In the genomic region with DNA sequence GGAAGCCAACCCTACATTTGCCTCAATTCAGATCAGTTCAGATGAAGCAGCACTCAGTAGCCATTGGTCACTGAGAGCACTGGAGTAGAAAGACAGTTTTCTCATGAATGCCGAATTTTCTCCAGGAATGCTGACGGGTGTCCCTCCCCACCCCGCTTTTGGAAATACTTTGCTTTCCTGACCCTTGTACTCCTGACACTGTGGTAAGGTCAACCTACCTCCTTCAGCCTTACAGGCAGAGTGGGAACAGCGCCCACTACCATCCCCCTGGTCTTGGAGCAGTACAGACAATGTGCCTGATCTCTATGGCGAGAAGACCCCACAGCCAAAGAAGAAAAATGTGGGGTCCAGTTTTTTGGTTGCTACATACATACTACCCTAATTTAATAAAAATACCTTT, we compare ENCODE assay signal across 13 mouse cellular contexts. TPM values are rescaled to one million over a fixed set of nuclear protein-coding genes. Genes with fewer than 3 reads are reported as not detected.
A peak's percentile ranks its signal among the peaks of the same experiment; 100 is the strongest.
DNase-seq lines count a peak whose midpoint lies in the region; ATAC-seq and TF ChIP-seq lines count a peak whose summit lies in the region.
"Had no signal": no experiment of that assay in that cellular context is flagged by ENCODE, and none has a peak within 500 bp of the region (broad histone marks: within the 10 kb centered on the region; RNA-seq: fewer than 3 reads in every experiment).

No protein-coding gene starts in this region.

- WGBS in kidney, adult 2 months = 63% methylated on average over 5 of the region's 5 CpGs
- WGBS in liver, adult 2 months = 87% methylated on average over 5 of the region's 5 CpGs
- whole genome bisulfite sequencing in liver, postnatal 0 days (ENCODE audit: insufficient replicate concordance) = 78% methylated on average over 5 of the region's 5 CpGs
- 95% methylated on average over 5 of the region's 5 CpGs for WGBS in stomach, postnatal 0 days

- H3K9me3 ChIP-seq in liver, postnatal 0 days (ENCODE audit: low read length) = no peaks in the 10 kb centered on the region
- H3K9me3 ChIP-seq in stomach, postnatal 0 days (ENCODE audit: control insufficient read depth, low read length) = no peaks in the 10 kb centered on the region
- H3K9me3 ChIP-seq: embryonic facial prominence, embryonic 10.5 days; embryonic facial prominence, embryonic 12.5 days; forebrain, embryonic 13.5 days; forebrain, embryonic 15.5 days had no signal

- no peak overlapping the region for H3K9ac ChIP-seq in liver, adult 2 months (ENCODE audit: low read depth, low read length)
- H3K9ac ChIP-seq in liver, postnatal 0 days (replicated peaks) = no peak overlapping the region
- H3K9ac ChIP-seq in stomach, postnatal 0 days (ENCODE audit: low read length) = no peak overlapping the region
- H3K9ac ChIP-seq: embryonic facial prominence, embryonic 12.5 days; forebrain, embryonic 13.5 days; forebrain, embryonic 15.5 days had no signal

- H3K4me3 ChIP-seq in kidney, adult 2 months (ENCODE audit: insufficient read depth, low read depth, low read length) = no peak overlapping the region
- no peak overlapping the region for H3K4me3 ChIP-seq in liver, adult 2 months (ENCODE audit: insufficient read depth, low read depth, low read length)
- no peak overlapping the region for H3K4me3 ChIP-seq in liver, postnatal 0 days (ENCODE audit: low read depth, low read length)
- H3K4me3 ChIP-seq in stomach, postnatal 0 days (ENCODE audit: low read depth, low read length) = no peak overlapping the region
- H3K4me3 ChIP-seq: embryonic facial prominence, embryonic 10.5 days; embryonic facial prominence, embryonic 12.5 days; forebrain, embryonic 13.5 days; forebrain, embryonic 15.5 days had no signal

- no peak for TF ChIP-seq POLR2A in kidney, adult 2 months (IDR thresholded peaks at IDR 0.05; ENCODE audit: low read depth, low read length)
- no peak for TF ChIP-seq POLR2A in liver, adult 2 months (IDR thresholded peaks at IDR 0.05; ENCODE audit: extremely low read depth, insufficient read depth, low read length)

- no peaks in the 10 kb centered on the region for H3K79me2 ChIP-seq in liver, adult 2 months (ENCODE audit: control insufficient read depth, insufficient read depth, low read length)

- TF ChIP-seq EP300 in liver, postnatal 0 days (IDR thresholded peaks at IDR 0.05; ENCODE audit: low read depth) = no peak
- TF ChIP-seq EP300 in stomach, postnatal 0 days (optimal IDR thresholded peaks at IDR 0.05) = no peak

- no peak overlapping the region for H3K27ac ChIP-seq in kidney, adult 2 months (ENCODE audit: insufficient read depth, low read depth, low read length)
- no peak overlapping the region for H3K27ac ChIP-seq in liver, adult 2 months (replicated peaks; ENCODE audit: insufficient read depth, low read depth, low read length)
- H3K27ac ChIP-seq in liver, postnatal 0 days (ENCODE audit: low read depth) = no peak overlapping the region
- no peak overlapping the region for H3K27ac ChIP-seq in stomach, postnatal 0 days (replicated peaks)
- H3K27ac ChIP-seq: embryonic facial prominence, embryonic 10.5 days; embryonic facial prominence, embryonic 12.5 days; forebrain, embryonic 13.5 days; forebrain, embryonic 15.5 days had no signal

- peak; percentile 61 for DNase-seq in kidney, adult 2 months
- DNase-seq in kidney, adult 11 months = no peak
- peak; percentile 17 for DNase-seq in liver, adult 2 months (ENCODE audit: extremely low read depth, low read depth, low spot score)
- no peak for DNase-seq in liver, postnatal 0 days
- DNase-seq in stomach, postnatal 0 days (ENCODE audit: low spot score) = peak; percentile 6
- DNase-seq in adrenal gland, adult (ENCODE audit: inconsistent age in 2 of 2, low spot score in 1 of 2) = no peak
- DNase-seq: cerebellum, adult 11-12 months; cerebellum, adult 2 months; cerebellum, adult 9-10 months had no signal

- no peak for TF ChIP-seq CTCF in kidney, adult 2 months (conservative IDR thresholded peaks at IDR 0.05; ENCODE audit: insufficient read depth, insufficient read length, low read depth, low read length)
- no peak for TF ChIP-seq CTCF in liver, adult 2 months (IDR thresholded peaks at IDR 0.05; ENCODE audit: low read depth, low read length)
- TF ChIP-seq CTCF in liver, postnatal 0 days (IDR thresholded peaks at IDR 0.05; ENCODE audit: low read depth) = no peak
- TF ChIP-seq CTCF in stomach, postnatal 0 days (IDR thresholded peaks at IDR 0.05; ENCODE audit: low read depth) = no peak

- H3K4me1 ChIP-seq in kidney, adult 2 months (ENCODE audit: control insufficient read depth, insufficient read depth, low read length) = no peaks in the 10 kb centered on the region
- H3K4me1 ChIP-seq in liver, adult 2 months (ENCODE audit: control insufficient read depth, insufficient read depth, low read length) = no peaks in the 10 kb centered on the region; the same call in 1 of the 2 replicates
- no peaks in the 10 kb centered on the region for H3K4me1 ChIP-seq in liver, postnatal 0 days (ENCODE audit: insufficient read depth)
- no peaks in the 10 kb centered on the region for H3K4me1 ChIP-seq in stomach, postnatal 0 days (replicated peaks; ENCODE audit: control insufficient read depth, insufficient read depth)
- H3K4me1 ChIP-seq: embryonic facial prominence, embryonic 10.5 days; embryonic facial prominence, embryonic 12.5 days; forebrain, embryonic 13.5 days; forebrain, embryonic 15.5 days had no signal

- peaks cover 4% of the 10 kb centered on the region for H3K36me3 ChIP-seq in kidney, adult 2 months (ENCODE audit: control insufficient read depth, insufficient read depth, low read length)
- peaks cover 81% of the 10 kb centered on the region for H3K36me3 ChIP-seq in liver, adult 2 months (ENCODE audit: control insufficient read depth, insufficient read depth, low read length)
- H3K36me3 ChIP-seq in liver, postnatal 0 days (replicated peaks; ENCODE audit: insufficient read depth, low read length) = peaks cover 22% of the 10 kb centered on the region
- H3K36me3 ChIP-seq in stomach, postnatal 0 days (ENCODE audit: control insufficient read depth, insufficient read depth, low read length) = no peaks in the 10 kb centered on the region

- no peak for ATAC-seq in liver, postnatal 0 days
- ATAC-seq in stomach, postnatal 0 days (ENCODE audit: low FRiP score, low TSS enrichment) = no peak

- no peak overlapping the region for H3K4me2 ChIP-seq in liver, postnatal 0 days (ENCODE audit: low read depth, low read length)
- no peak overlapping the region for H3K4me2 ChIP-seq in stomach, postnatal 0 days (replicated peaks; ENCODE audit: low read depth)
- H3K4me2 ChIP-seq: embryonic facial prominence, embryonic 12.5 days; forebrain, embryonic 13.5 days; forebrain, embryonic 15.5 days had no signal

- no peaks in the 10 kb centered on the region for H3K27me3 ChIP-seq in kidney, adult 2 months (replicated peaks; ENCODE audit: control insufficient read depth, insufficient read depth, low read length)
- no peaks in the 10 kb centered on the region for H3K27me3 ChIP-seq in liver, adult 2 months (ENCODE audit: control insufficient read depth, insufficient read depth, low read length)
- H3K27me3 ChIP-seq in liver, postnatal 0 days (ENCODE audit: insufficient read depth, low read length) = no peaks in the 10 kb centered on the region
- H3K27me3 ChIP-seq in stomach, postnatal 0 days (ENCODE audit: control insufficient read depth, insufficient read depth, low read length) = no peaks in the 10 kb centered on the region
- H3K27me3 ChIP-seq: embryonic facial prominence, embryonic 12.5 days; forebrain, embryonic 13.5 days; forebrain, embryonic 15.5 days had no signal

RNA-seq across cellular contexts. Expression of a gene that starts 22.1 kb away (rescaled TPM):
- 53.8 and 60.2 TPM in 2 replicates for polyA plus RNA-seq in kidney, adult 2 months (2012; rRNA removed)
- total RNA-seq in liver, adult 2 months (2014; rRNA removed) = 228 and 265 TPM in 2 replicates
- 107 and 143 TPM in 2 replicates for polyA plus RNA-seq in liver, adult 2 months (2012; rRNA removed)
- 54.4 and 57.8 TPM in 2 replicates for polyA plus RNA-seq in liver, postnatal 0 days (2015; fragmentation: Nextera tagmentation; extraction: Ambion mirVana)
- 13.0 and 13.1 TPM in 2 replicates for polyA plus RNA-seq in stomach, postnatal 0 days (2015; fragmentation: Nextera tagmentation; extraction: Ambion mirVana)

RNA-seq across cellular contexts. Expression of a gene that starts 34.9 kb away (rescaled TPM):
- 9.2 and 10.5 TPM in 2 replicates for polyA plus RNA-seq in kidney, adult 2 months (2012; rRNA removed)
- 34.9 and 35.7 TPM in 2 replicates for total RNA-seq in liver, adult 2 months (2014; rRNA removed)
- polyA plus RNA-seq in liver, adult 2 months (2012; rRNA removed) = 9.4 and 9.5 TPM in 2 replicates
- polyA plus RNA-seq in liver, postnatal 0 days (2015; fragmentation: Nextera tagmentation; extraction: Ambion mirVana) = 32.6 and 33.7 TPM in 2 replicates
- 38.2 and 39.1 TPM in 2 replicates for polyA plus RNA-seq in stomach, postnatal 0 days (2015; fragmentation: Nextera tagmentation; extraction: Ambion mirVana)

Comparison
In these comparisons a context has a peak if more than half of its experiments do, and no peak if none do; other contexts are left out.
1. DNase-seq: peak in kidney, adult 2 months (single experiment), liver, adult 2 months (single experiment) and stomach, postnatal 0 days (single experiment); none in kidney, adult 11 months (single experiment), liver, postnatal 0 days (single experiment) and adrenal gland, adult (0 of 2).